Mouse (Mus musculus): ENCODE measurements around the gene Cd59b.

Cd59b gene

DNA sequence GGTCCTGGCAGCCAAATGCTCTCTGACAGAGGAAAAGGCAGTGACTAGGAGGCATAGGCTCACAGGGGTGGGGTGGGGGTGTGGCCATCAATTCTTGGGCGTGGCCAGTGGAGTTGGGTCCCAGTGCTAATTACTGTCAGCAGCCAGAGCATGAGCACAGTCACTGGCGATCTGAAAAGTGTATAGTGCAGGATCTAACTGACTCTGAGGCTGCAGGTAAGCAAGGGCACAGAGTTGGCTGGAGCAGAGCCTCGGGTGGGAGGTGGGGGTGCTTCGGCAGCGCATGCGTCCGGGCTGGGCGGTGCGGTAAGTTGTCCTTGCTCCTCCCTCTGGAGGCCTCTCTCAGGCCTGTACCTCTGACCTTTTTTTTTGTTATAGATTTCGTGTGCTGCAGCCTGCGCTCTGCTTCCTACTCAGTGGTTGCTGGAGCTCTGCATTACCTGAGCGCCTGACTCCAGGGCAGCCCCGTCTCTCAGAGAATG, at the start of gene Cd59b:
Gene Cd59b, plus strand, starts transcription at position 146 of the 482 bp plus-strand sequence.
- DNase-seq (ENCODE audit: low read depth): peak; percentile 71

DNA sequence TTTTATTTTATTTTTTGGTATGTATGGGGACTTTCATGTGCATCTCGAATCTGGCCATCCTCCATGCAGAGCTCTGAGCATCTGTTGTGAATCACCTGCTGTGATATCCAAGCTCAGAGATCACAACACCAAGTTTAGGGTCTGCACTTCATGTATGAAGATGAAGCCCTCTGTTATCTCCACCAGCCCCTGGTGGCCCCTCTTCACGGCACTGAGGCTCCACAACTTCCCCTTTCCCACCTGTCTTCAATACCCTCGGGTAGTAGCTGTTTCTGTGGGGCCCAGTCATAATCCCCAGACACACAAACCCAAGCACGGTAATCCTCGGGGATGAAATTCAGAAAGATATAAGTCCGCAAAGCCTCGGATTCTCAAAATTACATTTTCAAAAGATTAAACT, 46.6 kb upstream of the Cd59b start:
- no peak for DNase-seq (ENCODE audit: low read depth)

GRCm38 (mm10) chr2:104024656-104025055, 45.0 kb upstream of the Cd59b start:
- DNase-seq (ENCODE audit: low read depth): no peak

DNA sequence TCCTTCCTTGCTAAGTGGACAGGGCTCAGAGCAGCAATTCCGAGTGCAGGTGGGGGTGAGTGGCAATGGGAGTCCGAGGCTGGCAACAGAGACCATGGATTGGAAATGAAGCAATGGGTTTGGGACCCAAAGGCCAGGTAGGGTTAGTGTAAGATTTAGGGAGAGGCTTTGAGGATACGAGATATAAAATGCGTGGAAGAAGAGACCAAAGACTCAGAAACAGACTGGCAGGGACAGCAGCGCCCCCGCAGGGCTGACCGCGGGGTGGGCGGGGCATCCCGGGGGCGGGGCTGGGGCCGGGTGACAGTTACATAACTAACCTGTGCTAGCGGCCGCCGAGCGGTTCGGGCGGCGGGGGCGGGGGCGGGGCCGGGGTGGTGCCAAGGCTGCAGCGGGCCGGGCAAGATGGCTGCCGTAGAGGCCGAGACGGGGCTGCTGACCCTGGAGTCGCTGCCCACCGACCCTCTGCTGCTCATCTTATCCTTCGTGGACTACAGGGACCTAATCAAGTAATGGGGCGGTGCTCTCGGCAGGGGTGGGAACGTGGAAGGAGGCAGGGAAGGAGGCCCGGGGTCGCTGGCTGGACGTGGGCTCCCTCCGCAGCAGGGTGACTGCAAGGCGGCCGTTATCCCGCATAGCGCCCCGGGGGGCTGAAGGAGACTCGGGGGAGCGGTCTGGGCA, 42.1 kb upstream of the Cd59b start, which contains the start of gene Fbxo3:
Gene Fbxo3, plus strand, starts transcription at position 264 of the 681 bp plus-strand sequence.
- peak; percentile 86 for DNase-seq (ENCODE audit: low read depth)

DNA sequence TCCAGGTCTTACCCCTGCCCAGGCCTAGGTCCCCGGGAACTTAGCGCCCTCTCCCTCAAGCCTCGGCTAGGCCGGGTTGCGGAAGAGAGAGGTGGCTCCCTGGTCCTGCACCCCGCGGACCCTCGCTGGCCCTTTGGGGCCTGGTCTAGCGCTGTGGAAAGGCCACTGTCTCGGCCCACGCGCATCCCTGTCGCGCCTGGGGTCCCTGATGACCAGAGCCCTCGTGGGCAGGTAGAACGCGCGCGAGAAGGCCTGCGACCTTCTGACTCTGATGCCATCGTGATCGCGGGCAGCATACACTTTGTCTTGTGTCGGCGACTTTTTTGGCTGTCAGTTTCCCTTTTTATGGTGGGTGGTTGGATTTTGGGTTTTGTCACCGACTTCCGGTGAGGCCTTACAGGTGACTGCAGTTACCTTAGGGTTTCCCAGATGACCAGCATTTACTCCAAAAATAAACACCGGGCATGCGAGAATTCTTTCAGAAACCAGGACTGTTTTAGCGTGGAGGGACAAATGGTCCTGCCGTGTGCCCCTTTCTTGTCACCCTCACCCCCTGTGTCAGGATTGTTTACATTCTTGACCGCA, 41.4 kb upstream of the Cd59b start, which contains the start of gene 4931422A03Rik:
Gene 4931422A03Rik, minus strand, starts transcription at position 223 of the 585 bp plus-strand sequence.
- DNase-seq (ENCODE audit: low read depth): peak; percentile 61

- DNase-seq (ENCODE audit: low read depth): no peak
Observed at GRCm38 (mm10) chr2:104029074-104029473, 40.6 kb upstream of the Cd59b start.

DNA sequence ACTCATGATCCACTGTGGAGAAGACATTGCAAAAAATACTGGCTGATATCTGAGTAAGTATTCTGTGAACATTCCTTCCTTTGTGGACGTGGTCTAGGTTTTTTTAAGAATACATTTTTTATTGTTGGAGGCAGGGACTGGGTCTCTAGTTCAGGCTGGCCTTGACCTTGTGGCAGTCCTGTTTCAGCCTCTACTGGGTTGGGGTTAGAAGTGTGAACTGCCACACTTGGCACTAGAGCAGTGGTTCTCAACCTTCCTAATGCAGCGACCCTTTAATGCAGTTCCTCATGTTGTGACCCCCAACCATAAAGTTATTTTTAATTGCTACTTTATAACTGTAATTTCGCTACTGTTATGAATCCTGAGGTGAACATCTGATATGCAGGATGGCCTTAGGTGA, 39.3 kb upstream of the Cd59b start:
- DNase-seq (ENCODE audit: low read depth): no peak

DNA sequence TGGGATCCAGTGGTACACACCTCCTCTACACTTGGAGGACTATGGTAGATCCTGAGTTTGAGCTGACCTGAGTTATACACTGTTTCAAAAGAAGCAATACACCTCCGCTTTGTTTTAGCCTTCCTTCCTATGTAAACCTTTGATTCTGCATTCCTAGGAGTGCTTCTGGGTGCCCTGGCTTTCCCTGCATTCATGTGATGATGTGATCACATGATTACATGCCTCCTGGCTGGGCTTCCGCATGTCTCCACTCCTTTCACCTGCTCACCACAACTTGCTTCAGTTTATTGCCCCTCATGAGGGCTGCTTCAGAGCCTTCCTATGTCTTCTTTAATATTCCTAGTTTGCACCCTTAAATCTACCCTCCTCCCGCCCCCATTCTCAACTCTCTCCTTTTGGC, 37.6 kb upstream of the Cd59b start:
- DNase-seq (ENCODE audit: low read depth): no peak

DNA sequence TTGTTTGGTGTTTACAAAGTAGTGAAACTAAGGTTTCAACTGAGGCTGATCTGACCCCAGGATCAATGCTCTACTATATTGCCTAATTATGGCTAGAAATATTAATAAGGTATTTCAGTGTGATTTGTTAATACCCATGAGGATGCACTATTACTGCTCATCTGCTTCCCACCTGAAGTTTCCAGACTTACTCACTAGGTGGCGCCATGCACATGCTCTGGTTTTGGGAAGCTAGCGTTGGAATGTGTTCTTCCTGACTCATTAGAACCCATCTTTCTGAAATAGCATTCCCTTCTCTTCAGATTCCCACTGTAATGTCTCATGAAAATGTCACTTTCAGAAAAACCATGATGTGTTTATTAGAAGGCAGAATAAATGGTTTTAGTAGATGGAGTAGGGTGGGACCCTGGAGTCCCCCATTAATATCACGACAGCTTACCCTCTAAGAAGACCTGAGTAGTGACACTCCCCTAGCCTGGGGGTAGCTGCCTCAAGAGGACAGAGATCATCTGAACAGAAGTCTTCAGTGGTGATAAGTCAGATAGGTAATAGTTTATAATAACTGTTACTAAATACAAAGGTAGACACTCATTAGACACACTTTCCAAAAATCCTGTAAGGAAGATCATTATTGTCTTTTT, 34.7 kb upstream of the Cd59b start:
- DNase-seq (ENCODE audit: low read depth): peak; percentile 63

DNA sequence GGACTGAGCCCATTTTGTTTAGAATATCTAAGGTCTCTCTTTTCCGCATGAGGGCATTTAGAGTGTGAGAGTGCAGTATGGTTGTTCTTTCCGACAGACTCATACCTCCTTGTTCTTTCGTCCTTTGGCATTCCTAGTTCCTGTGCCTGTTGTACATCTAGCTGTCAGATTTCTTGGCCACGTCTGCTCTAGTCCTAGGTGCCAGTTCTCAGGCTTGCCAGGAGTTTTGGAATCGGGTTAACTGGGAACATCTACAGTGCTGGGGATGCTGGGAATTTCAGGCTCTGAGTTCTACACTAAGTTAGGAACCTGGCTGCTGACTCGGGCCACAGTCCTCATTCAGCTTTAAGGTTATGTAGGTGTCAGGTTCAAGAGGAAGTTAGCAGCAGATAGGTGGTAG, 34.1 kb upstream of the Cd59b start:
- DNase-seq (ENCODE audit: low read depth): no peak

DNA sequence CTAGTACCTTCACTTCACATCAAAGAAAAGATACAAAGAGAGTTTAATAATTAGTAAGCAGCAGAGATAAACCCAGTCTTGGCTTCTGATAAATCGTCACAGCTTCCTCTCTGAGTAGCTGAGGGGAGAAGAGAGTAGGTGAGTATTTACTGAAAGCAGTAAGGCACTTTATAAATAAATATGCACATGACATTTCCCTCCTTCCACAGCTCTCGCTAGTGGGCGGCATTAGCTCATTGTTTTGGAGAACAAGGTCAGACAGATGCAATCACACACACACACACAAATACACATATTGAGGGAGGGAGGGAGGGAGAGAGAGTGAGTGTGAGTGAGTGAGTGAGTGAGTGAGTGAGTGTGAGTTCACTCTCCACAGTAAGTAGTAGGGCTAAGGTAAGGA, 33.3 kb upstream of the Cd59b start:
- no peak for DNase-seq (ENCODE audit: low read depth)

DNA sequence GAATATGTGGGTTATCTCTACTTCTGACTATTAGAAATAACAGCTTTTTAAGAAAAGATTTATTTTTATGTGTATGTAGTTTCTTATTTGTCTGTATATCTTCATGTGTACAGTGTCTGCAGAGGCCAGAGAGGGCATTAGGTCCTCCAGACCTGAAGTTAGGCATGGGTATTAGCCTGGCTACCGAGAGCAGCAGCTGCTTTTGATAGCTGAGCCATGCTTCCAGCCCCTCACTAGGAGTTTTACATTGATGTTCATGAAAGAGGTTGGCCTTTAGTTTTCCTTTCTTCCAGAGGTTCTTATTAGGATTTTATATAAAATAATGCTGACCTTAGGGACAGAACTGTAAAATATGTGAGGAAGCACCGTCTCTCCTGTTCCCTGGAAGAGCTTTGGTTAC, 31.4 kb upstream of the Cd59b start:
- no peak for DNase-seq (ENCODE audit: low read depth)

DNA sequence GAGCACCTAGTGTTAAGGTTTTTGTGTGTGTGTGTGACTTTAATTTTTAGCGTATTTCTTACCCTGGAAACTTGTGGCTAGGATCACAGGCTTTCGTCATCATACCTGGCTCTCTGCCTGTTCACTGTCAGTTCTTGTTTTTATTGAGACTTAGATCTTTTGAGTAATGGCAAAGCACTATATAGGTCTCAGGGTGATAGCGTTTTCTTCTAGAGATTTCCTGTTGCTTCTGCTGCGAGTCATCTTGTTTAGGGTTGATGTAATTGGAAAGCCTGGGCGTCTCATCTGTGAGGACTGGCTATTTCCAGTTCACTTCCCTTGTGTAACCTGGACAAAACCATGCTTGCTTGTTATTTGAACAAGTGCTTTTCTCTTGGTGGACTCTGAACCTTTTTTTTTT, 28.0 kb upstream of the Cd59b start:
- no peak for DNase-seq (ENCODE audit: low read depth)

GRCm38 (mm10) chr2:104042766-104043165, 26.9 kb upstream of the Cd59b start:
- no peak for DNase-seq (ENCODE audit: low read depth)

DNA sequence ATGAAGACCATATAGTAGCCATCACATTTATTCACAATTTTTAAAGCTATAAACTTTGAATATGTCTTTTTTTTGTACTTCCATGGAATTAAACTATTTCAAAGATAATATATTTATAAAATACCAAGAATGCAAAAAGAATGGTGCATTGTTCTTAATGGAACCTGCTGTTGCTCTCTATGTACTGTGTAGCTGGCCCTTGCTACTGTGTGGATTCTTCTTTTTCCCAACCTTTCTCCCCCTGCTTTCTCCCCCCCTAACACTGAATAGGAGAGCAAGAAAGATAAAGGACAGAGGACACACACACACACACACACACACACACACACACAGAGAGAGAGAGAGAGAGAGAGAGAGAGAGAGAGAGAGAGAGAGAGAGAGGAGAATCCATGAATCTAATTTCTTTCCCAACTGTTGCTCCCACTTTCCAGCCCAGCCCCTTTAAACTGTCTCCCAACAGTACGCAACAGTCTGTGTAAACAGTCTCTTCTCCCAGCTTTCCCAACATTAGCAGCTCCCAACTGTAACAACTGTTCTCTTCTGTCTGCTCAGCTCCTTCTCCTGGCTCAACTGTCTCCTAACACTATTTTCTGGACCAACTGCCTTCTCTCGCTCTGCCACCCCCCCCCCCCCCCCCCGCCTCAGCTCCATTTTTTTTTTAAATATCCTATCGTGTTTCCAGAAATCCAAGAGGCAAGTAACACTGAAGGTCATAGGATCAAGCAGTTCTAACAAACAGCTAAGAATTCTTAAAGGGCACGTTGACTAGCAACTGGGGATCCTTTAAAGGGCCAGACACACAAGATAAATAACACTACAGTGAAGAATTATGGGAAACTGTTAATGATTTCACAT, 25.8 kb upstream of the Cd59b start:
- no peak for DNase-seq (ENCODE audit: low read depth)

DNA sequence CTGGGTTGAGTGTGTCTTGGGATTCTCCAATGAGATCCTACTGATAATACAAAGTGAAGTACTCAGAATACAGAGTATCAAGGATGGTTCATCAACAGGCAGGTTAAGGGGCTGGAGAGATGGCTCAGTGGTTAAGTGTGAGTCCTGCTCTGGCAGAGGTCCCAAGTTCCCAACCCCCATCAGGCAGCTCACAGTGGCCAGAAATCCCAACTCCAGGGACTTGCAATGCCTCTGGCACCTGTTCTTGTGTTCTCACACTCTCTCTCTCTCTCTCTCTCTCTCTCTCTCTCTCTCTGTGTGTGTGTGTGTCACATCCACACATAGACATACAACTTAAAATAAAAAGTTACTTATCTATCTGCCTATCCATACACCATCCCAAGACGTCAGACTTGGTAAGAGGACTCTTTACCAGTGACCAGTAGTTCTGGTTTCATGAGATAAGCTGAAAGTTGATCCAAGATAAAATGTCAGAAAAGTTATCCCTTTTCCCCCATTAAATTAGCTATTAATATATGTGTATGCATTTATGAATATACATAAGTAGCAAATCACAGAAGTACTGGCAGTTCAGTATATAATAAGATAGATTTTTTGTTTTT, 25.1 kb upstream of the Cd59b start:
- DNase-seq (ENCODE audit: low read depth): no peak

DNA sequence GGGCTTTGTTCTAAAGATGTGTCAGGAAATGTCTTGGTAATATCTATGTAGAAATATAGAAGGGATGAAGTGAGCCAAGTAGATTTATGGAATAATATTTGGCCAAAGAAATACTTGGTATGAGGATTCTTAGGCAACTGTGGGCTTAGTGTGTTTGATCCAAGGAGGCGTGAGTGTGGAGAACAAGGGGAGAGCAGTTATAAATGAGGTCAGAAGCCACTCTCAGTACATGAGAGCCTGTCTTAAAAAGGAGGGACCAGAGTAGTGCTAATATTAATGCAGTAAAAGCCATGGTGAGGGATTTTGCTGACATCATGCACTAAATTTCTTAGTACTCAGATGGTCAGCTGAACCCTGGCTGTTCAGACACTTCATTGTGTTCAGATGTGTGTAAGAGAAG, 11.3 kb upstream of the Cd59b start:
- no peak for DNase-seq (ENCODE audit: low read depth)

GRCm38 (mm10) chr2:104058954-104059353, 10.7 kb upstream of the Cd59b start:
- no peak for DNase-seq (ENCODE audit: low read depth)

DNA sequence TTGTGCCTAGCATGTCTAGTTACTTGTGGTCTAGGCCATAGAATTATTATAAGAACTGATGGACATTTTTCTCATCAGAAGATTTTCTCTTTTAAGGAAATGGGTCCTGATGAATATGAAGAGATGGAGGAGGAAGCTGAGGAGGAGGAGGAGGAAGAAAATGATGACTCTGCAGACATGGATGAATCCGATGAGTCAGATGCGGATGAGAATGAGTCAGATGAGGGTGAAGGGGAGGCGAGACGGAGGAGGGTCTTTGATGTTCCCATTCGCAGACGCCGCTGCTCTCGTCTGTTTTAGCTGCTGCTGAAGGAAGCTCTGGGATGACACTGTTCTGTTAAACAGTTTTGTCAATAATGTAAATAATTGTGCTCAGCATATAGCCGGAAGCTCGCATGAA, 9.9 kb upstream of the Cd59b start:
- no peak for DNase-seq (ENCODE audit: low read depth)

DNA sequence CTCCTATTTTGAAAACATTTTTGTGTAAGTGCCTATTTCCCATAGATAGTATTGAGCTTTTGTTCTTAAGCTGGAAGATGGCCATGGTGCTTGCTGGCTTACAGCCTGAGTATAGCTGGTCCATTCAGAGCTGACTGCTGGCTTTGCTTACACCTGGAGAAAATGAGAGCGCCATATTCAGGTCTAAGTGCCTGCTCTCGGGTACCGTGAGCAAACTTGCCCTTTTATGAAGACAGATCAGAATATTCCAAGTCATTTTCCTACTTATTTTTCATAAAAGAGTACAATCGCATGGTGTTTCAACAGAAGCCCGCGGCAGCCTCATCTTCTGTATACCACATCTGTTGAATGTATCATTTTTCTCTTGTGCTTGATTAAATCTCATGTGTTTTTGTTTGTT, 8.7 kb upstream of the Cd59b start:
- no peak for DNase-seq (ENCODE audit: low read depth)

- no peak for DNase-seq (ENCODE audit: low read depth)
Observed at GRCm38 (mm10) chr2:104062665-104063064, 7.0 kb upstream of the Cd59b start.

DNA sequence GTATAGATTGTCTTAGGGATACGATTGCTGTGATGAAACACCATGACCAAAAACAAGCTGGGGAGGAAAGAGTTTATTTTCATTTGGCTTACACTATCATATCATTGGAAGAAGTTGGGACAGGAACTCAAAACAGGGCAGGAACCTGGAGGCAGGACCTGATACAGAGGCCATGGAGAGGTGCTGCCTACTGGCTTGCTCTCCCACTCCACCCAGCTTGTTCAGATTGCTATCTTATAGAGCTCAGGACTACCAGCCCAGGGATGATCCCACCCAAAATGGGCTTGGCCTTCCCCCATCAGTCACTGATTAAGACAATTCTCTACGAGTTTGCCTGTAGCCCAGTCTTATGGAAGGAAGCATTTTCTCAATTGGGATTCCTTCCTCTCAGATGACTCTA, 5.5 kb upstream of the Cd59b start:
- no peak for DNase-seq (ENCODE audit: low read depth)
